Mouse (Mus musculus): ENCODE data around the gene Isl1. TPM values are rescaled to one million over a fixed set of nuclear protein-coding genes. Genes with fewer than 3 reads are reported as not detected.

Isl1 gene
- polyA plus RNA-seq, 1 experiment from 2014 or later, result 2.1 TPM

DNA sequence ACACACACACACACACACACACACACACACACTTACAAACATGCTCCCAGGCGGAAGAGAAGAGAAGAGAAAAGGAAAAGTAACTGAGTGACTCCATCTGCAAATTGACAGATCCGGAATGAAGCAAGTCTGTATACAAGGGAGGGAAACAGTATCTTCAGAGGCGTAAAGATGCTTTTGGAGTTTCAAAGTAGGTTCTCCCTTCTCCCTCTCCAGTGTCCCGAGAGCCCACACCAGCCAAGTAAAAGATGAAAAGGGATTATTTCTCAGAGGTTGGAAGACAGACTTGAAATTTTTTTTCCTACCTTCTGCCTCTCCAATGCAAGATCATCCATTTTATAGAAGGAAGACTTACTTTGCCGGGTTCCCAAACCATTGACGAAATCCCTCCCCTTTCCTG lies 2.9 kb downstream of the Isl1 start:
- Histone ChIP-seq H3K4me1 (ENCODE audit: insufficient read depth, low read length) (peaks cover 8% of the 10 kb centered on the region; the same call in 1 of the 2 replicates), H3K4me2 (replicated peaks; ENCODE audit: low read depth, low read length) (no peak overlapping the region), H3K9ac (replicated peaks; ENCODE audit: low read length) (no peak overlapping the region), H3K9me3 (ENCODE audit: low read length) (no peaks in the 10 kb centered on the region), H3K27me3 (ENCODE audit: insufficient read depth, low read length) (peaks cover 90% of the 10 kb centered on the region), H3K36me3 (ENCODE audit: insufficient read depth, low read length) (no peaks in the 10 kb centered on the region), H3K27ac (ENCODE audit: low read length) (no peak overlapping the region), H3K4me3 (ENCODE audit: low read length) (no peak overlapping the region)
- 18% methylated on average over 6 of the region's 6 CpGs for WGBS
- ATAC-seq (ENCODE audit: low FRiP score, low TSS enrichment), result no peak

DNA sequence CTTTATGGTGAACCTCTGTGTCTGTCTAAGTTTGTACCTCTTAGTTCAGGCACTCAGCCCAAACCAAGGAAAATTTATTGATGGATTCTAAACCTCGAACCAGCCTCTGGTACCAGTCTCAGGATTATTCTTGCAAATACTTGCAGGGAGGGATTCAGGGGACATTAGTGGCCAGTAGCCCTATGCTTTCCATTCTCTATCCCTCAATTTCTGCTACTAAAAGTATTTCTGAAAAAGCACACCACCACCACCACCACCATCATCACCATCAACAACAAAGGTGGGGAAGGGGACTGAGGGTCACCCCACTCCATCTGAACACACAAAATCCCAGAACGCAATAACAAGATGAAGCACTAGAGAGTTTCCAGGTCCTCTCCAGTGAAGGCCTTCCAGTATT lies 3.8 kb downstream of the Isl1 start:
- H3K27me3 ChIP-seq (ENCODE audit: insufficient read depth, low read length), result peaks cover 89% of the 10 kb centered on the region
- H3K4me3 ChIP-seq (ENCODE audit: low read length), result no peak overlapping the region
- 15% methylated on average over 2 of the region's 2 CpGs for WGBS
- H3K9me3 ChIP-seq (ENCODE audit: low read length), result no peaks in the 10 kb centered on the region
- no peak overlapping the region for H3K9ac ChIP-seq (replicated peaks; ENCODE audit: low read length)
- peaks cover 8% of the 10 kb centered on the region; the same call in 1 of the 2 replicates for H3K4me1 ChIP-seq (ENCODE audit: insufficient read depth, low read length)
- H3K27ac ChIP-seq (ENCODE audit: low read length), result no peak overlapping the region
- no peak for ATAC-seq (ENCODE audit: low FRiP score, low TSS enrichment)
- no peaks in the 10 kb centered on the region for H3K36me3 ChIP-seq (ENCODE audit: insufficient read depth, low read length)
- H3K4me2 ChIP-seq (replicated peaks; ENCODE audit: low read depth, low read length), result no peak overlapping the region

DNA sequence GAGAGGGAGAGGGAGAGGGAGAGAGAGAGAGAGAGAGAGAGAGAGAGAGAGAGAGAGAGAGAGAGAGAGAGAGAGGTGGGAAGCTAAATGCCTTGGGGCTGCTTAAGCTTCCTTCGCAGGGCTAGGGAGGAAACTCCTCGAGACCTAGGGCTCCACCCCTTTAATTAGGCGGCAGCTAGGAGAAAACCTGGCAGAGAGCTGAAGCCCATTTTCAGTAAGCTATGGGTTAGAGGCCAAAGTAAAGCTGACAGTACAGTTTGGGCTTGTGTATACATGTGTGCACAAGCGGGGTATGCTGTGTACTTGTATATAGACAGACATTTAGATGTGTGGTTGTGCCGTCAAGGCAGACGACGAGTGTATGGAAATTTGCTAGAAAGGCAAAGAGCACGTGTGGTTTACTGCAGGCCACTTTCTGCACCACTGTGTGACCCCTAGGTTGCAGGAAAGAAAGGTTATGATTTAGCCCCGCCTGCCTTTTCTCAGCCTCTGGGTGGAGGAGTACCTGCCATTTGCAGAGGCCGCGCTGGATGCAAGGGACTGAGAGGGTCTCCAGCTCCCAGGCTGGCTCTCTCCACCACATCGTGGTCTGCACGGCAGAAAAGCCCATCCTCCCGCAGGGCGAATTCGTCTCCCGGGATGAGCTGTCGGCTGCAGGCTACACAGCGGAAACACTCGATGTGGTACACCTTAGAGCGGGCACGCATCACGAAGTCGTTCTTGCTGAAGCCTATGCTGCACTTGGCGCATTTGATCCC lies 4.6 kb downstream of the Isl1 start:
- Histone ChIP-seq H3K9me3 (ENCODE audit: low read length) (no peaks in the 10 kb centered on the region), H3K4me2 (replicated peaks; ENCODE audit: low read depth, low read length) (no peak overlapping the region), H3K27ac (ENCODE audit: low read length) (no peak overlapping the region), H3K4me1 (ENCODE audit: insufficient read depth, low read length) (peaks cover 7% of the 10 kb centered on the region; the same call in 1 of the 2 replicates), H3K9ac (replicated peaks; ENCODE audit: low read length) (no peak overlapping the region), H3K27me3 (ENCODE audit: insufficient read depth, low read length) (peaks cover 87% of the 10 kb centered on the region), H3K4me3 (ENCODE audit: low read length) (no peak overlapping the region), H3K36me3 (ENCODE audit: insufficient read depth, low read length) (no peaks in the 10 kb centered on the region)
- 1% methylated on average over 25 of the region's 25 CpGs for WGBS
- ATAC-seq (ENCODE audit: low FRiP score, low TSS enrichment), result no peak

GRCm38 (mm10) chr13:116303766-116304165 lies 5.7 kb downstream of the Isl1 start:
- H3K27me3 ChIP-seq (ENCODE audit: insufficient read depth, low read length), result peaks cover 86% of the 10 kb centered on the region
- no peak overlapping the region for H3K27ac ChIP-seq (ENCODE audit: low read length)
- no peaks in the 10 kb centered on the region for H3K9me3 ChIP-seq (ENCODE audit: low read length)
- H3K4me2 ChIP-seq (replicated peaks; ENCODE audit: low read depth, low read length), result no peak overlapping the region
- no peak overlapping the region for H3K9ac ChIP-seq (replicated peaks; ENCODE audit: low read length)
- no peaks in the 10 kb centered on the region for H3K4me1 ChIP-seq (ENCODE audit: insufficient read depth, low read length)
- ATAC-seq (ENCODE audit: low FRiP score, low TSS enrichment), result no peak
- WGBS, result 3% methylated on average over 6 of the region's 6 CpGs
- H3K36me3 ChIP-seq (ENCODE audit: insufficient read depth, low read length), result no peaks in the 10 kb centered on the region
- H3K4me3 ChIP-seq (ENCODE audit: low read length), result no peak overlapping the region

- Histone ChIP-seq H3K4me3 (ENCODE audit: low read length) (no peak overlapping the region), H3K36me3 (ENCODE audit: insufficient read depth, low read length) (no peaks in the 10 kb centered on the region), H3K4me2 (replicated peaks; ENCODE audit: low read depth, low read length) (no peak overlapping the region), H3K9me3 (ENCODE audit: low read length) (no peaks in the 10 kb centered on the region), H3K27me3 (ENCODE audit: insufficient read depth, low read length) (peaks cover 89% of the 10 kb centered on the region), H3K27ac (ENCODE audit: low read length) (no peak overlapping the region), H3K9ac (replicated peaks; ENCODE audit: low read length) (no peak overlapping the region), H3K4me1 (ENCODE audit: insufficient read depth, low read length) (no peaks in the 10 kb centered on the region)
- ATAC-seq (ENCODE audit: low FRiP score, low TSS enrichment), result no peak
- 16% methylated on average over 15 of the region's 15 CpGs for WGBS
Measured at GRCm38 (mm10) chr13:116302861-116303260, 6.6 kb downstream of the Isl1 start.

- no peak overlapping the region for H3K4me3 ChIP-seq (ENCODE audit: low read length)
- peaks cover 93% of the 10 kb centered on the region for H3K27me3 ChIP-seq (ENCODE audit: insufficient read depth, low read length)
- H3K9me3 ChIP-seq (ENCODE audit: low read length), result no peaks in the 10 kb centered on the region
- H3K4me1 ChIP-seq (ENCODE audit: insufficient read depth, low read length), result peaks cover 3% of the 10 kb centered on the region; the same call in 1 of the 2 replicates
- H3K9ac ChIP-seq (replicated peaks; ENCODE audit: low read length), result no peak overlapping the region
- WGBS, result 27% methylated on average over 3 of the region's 3 CpGs
- H3K4me2 ChIP-seq (replicated peaks; ENCODE audit: low read depth, low read length), result no peak overlapping the region
- H3K36me3 ChIP-seq (ENCODE audit: insufficient read depth, low read length), result no peaks in the 10 kb centered on the region
- no peak overlapping the region for H3K27ac ChIP-seq (ENCODE audit: low read length)
- ATAC-seq (ENCODE audit: low FRiP score, low TSS enrichment), result no peak
Measured at GRCm38 (mm10) chr13:116301706-116302105, 7.8 kb downstream of the Isl1 start.

GRCm38 (mm10) chr13:116299241-116299640 lies 10.2 kb downstream of the Isl1 start:
- no peak overlapping the region for H3K9ac ChIP-seq (replicated peaks; ENCODE audit: low read length)
- H3K9me3 ChIP-seq (ENCODE audit: low read length), result no peaks in the 10 kb centered on the region
- H3K4me3 ChIP-seq (ENCODE audit: low read length), result no peak overlapping the region
- 24% methylated on average over 7 of the region's 7 CpGs for WGBS
- H3K36me3 ChIP-seq (ENCODE audit: insufficient read depth, low read length), result no peaks in the 10 kb centered on the region
- H3K27me3 ChIP-seq (ENCODE audit: insufficient read depth, low read length), result peaks cover 89% of the 10 kb centered on the region
- H3K4me1 ChIP-seq (ENCODE audit: insufficient read depth, low read length), result peaks cover 3% of the 10 kb centered on the region; the same call in 1 of the 2 replicates
- H3K4me2 ChIP-seq (replicated peaks; ENCODE audit: low read depth, low read length), result no peak overlapping the region
- ATAC-seq (ENCODE audit: low FRiP score, low TSS enrichment), result no peak
- no peak overlapping the region for H3K27ac ChIP-seq (ENCODE audit: low read length)

DNA sequence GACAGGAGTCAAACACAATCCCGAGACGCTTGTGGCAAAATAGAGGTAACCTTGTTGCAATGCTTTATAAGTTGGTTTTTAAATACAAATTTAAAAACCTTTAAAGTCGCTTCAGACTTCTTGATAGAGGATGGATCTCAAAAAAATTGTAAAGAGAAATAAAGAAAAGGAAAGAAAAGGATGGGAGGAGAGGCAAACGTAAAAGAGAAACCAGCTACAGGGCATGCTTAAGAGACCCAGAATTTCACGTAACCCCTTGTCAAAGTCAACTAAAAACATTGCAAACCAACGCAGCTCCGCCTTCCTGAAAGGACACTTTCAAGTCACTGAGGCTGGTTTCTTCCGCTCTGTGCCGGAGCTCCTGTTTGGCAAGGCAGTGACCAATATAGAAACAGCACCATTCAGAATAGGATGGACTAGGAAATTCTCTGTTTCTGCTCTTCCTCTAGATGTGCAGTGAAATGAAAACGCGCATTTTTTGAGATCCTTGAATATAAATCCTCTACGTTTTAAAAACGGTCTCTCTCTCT lies 10.8 kb downstream of the Isl1 start:
- no peak for ATAC-seq (ENCODE audit: low FRiP score, low TSS enrichment)
- Histone ChIP-seq H3K4me3 (ENCODE audit: low read length) (no peak overlapping the region), H3K4me1 (ENCODE audit: insufficient read depth, low read length) (peaks cover 8% of the 10 kb centered on the region; the same call in 1 of the 2 replicates), H3K9ac (replicated peaks; ENCODE audit: low read length) (no peak overlapping the region), H3K4me2 (replicated peaks; ENCODE audit: low read depth, low read length) (no peak overlapping the region), H3K9me3 (ENCODE audit: low read length) (no peaks in the 10 kb centered on the region), H3K27me3 (ENCODE audit: insufficient read depth, low read length) (peaks cover 89% of the 10 kb centered on the region), H3K27ac (ENCODE audit: low read length) (no peak overlapping the region), H3K36me3 (ENCODE audit: insufficient read depth, low read length) (no peaks in the 10 kb centered on the region)
- WGBS, result 18% methylated on average over 13 of the region's 13 CpGs

GRCm38 (mm10) chr13:116298001-116298400 lies 11.5 kb downstream of the Isl1 start:
- H3K36me3 ChIP-seq (ENCODE audit: insufficient read depth, low read length), result no peaks in the 10 kb centered on the region
- peaks cover 88% of the 10 kb centered on the region for H3K27me3 ChIP-seq (ENCODE audit: insufficient read depth, low read length)
- H3K4me3 ChIP-seq (ENCODE audit: low read length), result no peak overlapping the region
- H3K9me3 ChIP-seq (ENCODE audit: low read length), result no peaks in the 10 kb centered on the region
- H3K27ac ChIP-seq (ENCODE audit: low read length), result no peak overlapping the region
- WGBS, result 10% methylated on average over 8 of the region's 8 CpGs
- no peak overlapping the region for H3K9ac ChIP-seq (replicated peaks; ENCODE audit: low read length)
- no peak overlapping the region for H3K4me2 ChIP-seq (replicated peaks; ENCODE audit: low read depth, low read length)
- ATAC-seq (ENCODE audit: low FRiP score, low TSS enrichment), result no peak
- H3K4me1 ChIP-seq (ENCODE audit: insufficient read depth, low read length), result peaks cover 9% of the 10 kb centered on the region; the same call in 1 of the 2 replicates
